Mouse (Mus musculus) 3134 (cell line): ENCODE measurements around the gene Crispld2.

Experiments used
- DNase-seq: peaks from one replicate; pipeline ENCODE4 v3.0.0-alpha.2; 2011; ENCODE audit warnings: low spot score; ENCODE audit not compliant: insufficient read length; ENCODE audit errors: extremely low read depth

Gene Crispld2

GRCm38 (mm10) chr8:119997266-119997665 is 5.0 kb downstream of the Crispld2 start:
- no peak for DNase-seq

- no peak for DNase-seq
These were observed 8.2 kb downstream of the Crispld2 start for GRCm38 (mm10) chr8:120000461-120000860.

GRCm38 (mm10) chr8:120001712-120002111 is 9.5 kb downstream of the Crispld2 start:
- DNase-seq: no peak

GRCm38 (mm10) chr8:120002348-120002747 is 10.1 kb downstream of the Crispld2 start:
- DNase-seq: no peak

- DNase-seq: no peak
These were observed 12.0 kb downstream of the Crispld2 start for GRCm38 (mm10) chr8:120004154-120004702.

GRCm38 (mm10) chr8:120004705-120005381 is 12.6 kb downstream of the Crispld2 start:
- no peak for DNase-seq

GRCm38 (mm10) chr8:120006645-120007160 is 14.5 kb downstream of the Crispld2 start:
- DNase-seq: no peak

- DNase-seq: no peak
These were observed 14.9 kb downstream of the Crispld2 start for GRCm38 (mm10) chr8:120007178-120007577.

GRCm38 (mm10) chr8:120009284-120009683 is 17.0 kb downstream of the Crispld2 start:
- no peak for DNase-seq

GRCm38 (mm10) chr8:120012491-120012890 is 20.3 kb downstream of the Crispld2 start:
- no peak for DNase-seq

GRCm38 (mm10) chr8:120012927-120013326 is 20.7 kb downstream of the Crispld2 start:
- no peak for DNase-seq

GRCm38 (mm10) chr8:120014267-120015023 is 22.2 kb downstream of the Crispld2 start:
- DNase-seq: no peak

- DNase-seq: peak; percentile 41
These were observed 23.7 kb downstream of the Crispld2 start for GRCm38 (mm10) chr8:120015916-120016315.

- no peak for DNase-seq
These were observed 24.2 kb downstream of the Crispld2 start for GRCm38 (mm10) chr8:120016424-120016823.

GRCm38 (mm10) chr8:120017349-120017748 is 25.1 kb downstream of the Crispld2 start:
- no peak for DNase-seq

- DNase-seq: no peak
These were observed 25.5 kb downstream of the Crispld2 start for GRCm38 (mm10) chr8:120017786-120018185.

GRCm38 (mm10) chr8:120018379-120018778 is 26.1 kb downstream of the Crispld2 start:
- no peak for DNase-seq

- DNase-seq: no peak
These were observed 27.1 kb downstream of the Crispld2 start for GRCm38 (mm10) chr8:120019297-120019696.

- no peak for DNase-seq
These were observed 28.1 kb downstream of the Crispld2 start for GRCm38 (mm10) chr8:120020298-120020697.

- DNase-seq: no peak
These were observed 34.0 kb downstream of the Crispld2 start for GRCm38 (mm10) chr8:120026199-120026598.

- no peak for DNase-seq
These were observed 34.8 kb downstream of the Crispld2 start for GRCm38 (mm10) chr8:120026991-120027390.

GRCm38 (mm10) chr8:120030447-120030846 is 38.2 kb downstream of the Crispld2 start:
- DNase-seq: no peak
